Mouse (Mus musculus): ENCODE results near the gene Lipi. TPM values are rescaled to one million over a fixed set of nuclear protein-coding genes. Genes with fewer than 3 reads are reported as not detected.
A peak's percentile ranks its signal among the peaks of the same experiment; 100 is the strongest.

The Lipi gene
- total RNA-seq (2017) = not detected in 2 replicates

GRCm38 (mm10) chr16:75585961-75586360 is at the start of gene Lipi:
Gene Lipi (minus strand): TSS chr16:75586061.
- ATAC-seq (replicated peaks; ENCODE audit: low read depth, poor library complexity, severe bottlenecking) = no peak

- ATAC-seq (replicated peaks; ENCODE audit: low read depth, poor library complexity, severe bottlenecking) = peak; percentile 50; the same call in 1 of the 2 replicates
Measured at GRCm38 (mm10) chr16:75627862-75628261, 42.0 kb upstream of the Lipi start.

GRCm38 (mm10) chr16:75617651-75618349 is 31.9 kb upstream of the Lipi start:
- peak; percentile 80 for ATAC-seq (replicated peaks; ENCODE audit: low read depth, poor library complexity, severe bottlenecking)

GRCm38 (mm10) chr16:75612561-75612960 is 26.7 kb upstream of the Lipi start:
- ATAC-seq (replicated peaks; ENCODE audit: low read depth, poor library complexity, severe bottlenecking) = no peak

GRCm38 (mm10) chr16:75606415-75606814 is 20.6 kb upstream of the Lipi start:
- ATAC-seq (replicated peaks; ENCODE audit: low read depth, poor library complexity, severe bottlenecking) = no peak

- ATAC-seq (replicated peaks; ENCODE audit: low read depth, poor library complexity, severe bottlenecking) = peak; percentile 22; the same call in 1 of the 2 replicates
Measured at GRCm38 (mm10) chr16:75593501-75594183, 7.8 kb upstream of the Lipi start.

- peak; percentile 88 for ATAC-seq (replicated peaks; ENCODE audit: low read depth, poor library complexity, severe bottlenecking)
Measured at GRCm38 (mm10) chr16:75592671-75593500, 7.0 kb upstream of the Lipi start, which contains the start of gene Rbm11. Gene Rbm11 (plus strand): TSS chr16:75592844.

GRCm38 (mm10) chr16:75586466-75586865 is 605 bp upstream of the Lipi start:
- 0 out of 2 replicates have a peak, but pooled peaks have one; percentile 47 for ATAC-seq (replicated peaks; ENCODE audit: low read depth, poor library complexity, severe bottlenecking)

GRCm38 (mm10) chr16:75582279-75582678 is 3.6 kb downstream of the Lipi start:
- ATAC-seq (replicated peaks; ENCODE audit: low read depth, poor library complexity, severe bottlenecking) = no peak

GRCm38 (mm10) chr16:75562910-75563309 is 23.0 kb downstream of the Lipi start:
- no peak for ATAC-seq (replicated peaks; ENCODE audit: low read depth, poor library complexity, severe bottlenecking)

GRCm38 (mm10) chr16:75545310-75545709 is 40.6 kb downstream of the Lipi start:
- ATAC-seq (replicated peaks; ENCODE audit: low read depth, poor library complexity, severe bottlenecking) = no peak

GRCm38 (mm10) chr16:75537784-75538565 is 47.9 kb downstream of the Lipi start:
- ATAC-seq (replicated peaks; ENCODE audit: low read depth, poor library complexity, severe bottlenecking) = no peak

- ATAC-seq (replicated peaks; ENCODE audit: low read depth, poor library complexity, severe bottlenecking) = 0 out of 2 replicates have a peak, but pooled peaks have one; percentile 29
Measured at GRCm38 (mm10) chr16:75531705-75532104, 54.2 kb downstream of the Lipi start.

GRCm38 (mm10) chr16:75496568-75496967 is 89.3 kb downstream of the Lipi start:
- ATAC-seq (replicated peaks; ENCODE audit: low read depth, poor library complexity, severe bottlenecking) = no peak

Other genes starting within 250 kb of the Lipi start
- 0.39 and 0.91 TPM in 2 replicates for gene Rbm11, start 6.8 kb upstream of the Lipi start, total RNA-seq (2017)
- 30.3 and 31.6 TPM in 2 replicates for gene Hspa13, start 181.0 kb upstream of the Lipi start, total RNA-seq (2017)